15 mouse cellular contexts compared by ENCODE assay signal in genomic region chr17:65743664-65744330, GRCm38 (mm10). TPM values are rescaled to one million over a fixed set of nuclear protein-coding genes. Genes with fewer than 3 reads are reported as not detected.
A peak's percentile ranks its signal among the peaks of the same experiment; 100 is the strongest.
DNase-seq lines count a peak whose midpoint lies in the region; ATAC-seq and TF ChIP-seq lines count a peak whose summit lies in the region.
"Had no signal": no experiment of that assay in that cellular context is flagged by ENCODE, and none has a peak within 500 bp of the region (broad histone marks: within the 10 kb centered on the region; RNA-seq: fewer than 3 reads in every experiment).

No protein-coding gene starts in this region.

- peaks cover 3% of the 10 kb centered on the region; the same call in 1 of the 2 replicates for H3K9me3 ChIP-seq in forebrain, postnatal 0 days (ENCODE audit: low read length)
- no peaks in the 10 kb centered on the region for H3K9me3 ChIP-seq in midbrain, embryonic 14.5 days (ENCODE audit: control insufficient read depth, low read length)
- H3K9me3 ChIP-seq: embryonic facial prominence, embryonic 12.5 days had no signal

- 0 out of 2 replicates have a peak, but pooled peaks have one; percentile 19 for ATAC-seq in forebrain, postnatal 0 days
- no peak for ATAC-seq in midbrain, embryonic 14.5 days (ENCODE audit: low FRiP score, low TSS enrichment)
- no peak for ATAC-seq in monocyte, adult 5-6 weeks (replicated peaks; ENCODE audit: insufficient number of reproducible peaks, low FRiP score, low TSS enrichment, poor library complexity, severe bottlenecking)
- ATAC-seq: activated CD4-positive, CD25-positive, alpha-beta regulatory T cell, adult 4 months had no signal

- TF ChIP-seq CTCF in forebrain, postnatal 0 days (IDR thresholded peaks at IDR 0.05; ENCODE audit: low read depth): no peak

- peak; percentile 36 for DNase-seq in layer of hippocampus, adult 9-11 months
- DNase-seq in layer of hippocampus, postnatal 25 days (ENCODE audit: extremely low spot score in 1 of 2, low spot score in 1 of 2): no peak
- peak; percentile 65 for DNase-seq in R1 (ENCODE audit: low read depth, low spot score)
- no peak for DNase-seq in forebrain, postnatal 0 days
- DNase-seq in midbrain, embryonic 14.5 days: no peak
- DNase-seq in right cerebral cortex, adult 2 months (ENCODE audit: low spot score in 2 of 2): no peak
- no peak for DNase-seq in kidney, postnatal 4 days
- DNase-seq: cerebellum, adult 9-10 months; heart, adult 2 months; kidney, postnatal 10 days; lung, embryonic 14.5 days; thymus, adult 2 months had no signal

- no peak overlapping the region for H3K9ac ChIP-seq in forebrain, postnatal 0 days
- no peak overlapping the region for H3K9ac ChIP-seq in midbrain, embryonic 14.5 days (replicated peaks; ENCODE audit: low read length)
- H3K9ac ChIP-seq: embryonic facial prominence, embryonic 12.5 days; lung, embryonic 14.5 days had no signal

- H3K4me3 ChIP-seq in forebrain, postnatal 0 days (ENCODE audit: low read depth, low read length): no peak overlapping the region
- H3K4me3 ChIP-seq in midbrain, embryonic 14.5 days (replicated peaks; ENCODE audit: low read depth, low read length): no peak overlapping the region
- H3K4me3 ChIP-seq: embryonic facial prominence, embryonic 12.5 days; heart, adult 2 months had no signal

- no peak overlapping the region for H3K4me2 ChIP-seq in forebrain, postnatal 0 days (ENCODE audit: low read depth)
- H3K4me2 ChIP-seq in midbrain, embryonic 14.5 days (ENCODE audit: low read length): no peak overlapping the region
- H3K4me2 ChIP-seq: embryonic facial prominence, embryonic 12.5 days; lung, embryonic 14.5 days had no signal

- peaks cover 7% of the 10 kb centered on the region; the same call in 1 of the 2 replicates for H3K4me1 ChIP-seq in forebrain, postnatal 0 days (ENCODE audit: insufficient read depth)
- H3K4me1 ChIP-seq in midbrain, embryonic 14.5 days (ENCODE audit: control insufficient read depth, insufficient read depth, low read length): peaks cover 19% of the 10 kb centered on the region
- H3K4me1 ChIP-seq: embryonic facial prominence, embryonic 12.5 days had no signal

- no peaks in the 10 kb centered on the region for H3K27me3 ChIP-seq in forebrain, postnatal 0 days (ENCODE audit: insufficient read depth, low read length)
- no peaks in the 10 kb centered on the region for H3K27me3 ChIP-seq in midbrain, embryonic 14.5 days (ENCODE audit: control insufficient read depth, insufficient read depth, low read length)
- H3K27me3 ChIP-seq: embryonic facial prominence, embryonic 12.5 days had no signal

- H3K27ac ChIP-seq in forebrain, postnatal 0 days (ENCODE audit: low read depth, low read length): no peak overlapping the region
- H3K27ac ChIP-seq in midbrain, embryonic 14.5 days (replicated peaks; ENCODE audit: low read depth, low read length): 0 out of 2 replicates have a peak overlapping the region, but pooled peaks have one; percentile 20
- H3K27ac ChIP-seq: embryonic facial prominence, embryonic 12.5 days; heart, adult 2 months had no signal

- WGBS in forebrain, postnatal 0 days: 75% methylated on average over 11 of the region's 11 CpGs
- 79% methylated on average over 11 of the region's 11 CpGs for WGBS in midbrain, embryonic 14.5 days

- no peaks in the 10 kb centered on the region for H3K36me3 ChIP-seq in forebrain, postnatal 0 days (ENCODE audit: insufficient read depth)
- H3K36me3 ChIP-seq in midbrain, embryonic 14.5 days (ENCODE audit: control insufficient read depth, insufficient read depth, low read length): no peaks in the 10 kb centered on the region

RNA-seq across cellular contexts. Expression of gene Rab31, which starts 28.8 kb away (rescaled TPM):
- total RNA-seq in layer of hippocampus, postnatal 25 days (2021): 10 to 100 TPM; 55.7 to 59.0 TPM
- 92.8 and 110 TPM in 2 replicates for total RNA-seq in forebrain, postnatal 0 days (2014; rRNA removed)
- polyA plus RNA-seq in forebrain, postnatal 0 days (2015; fragmentation: Nextera tagmentation; extraction: Ambion mirVana): 74.0 and 79.3 TPM in 2 replicates
- polyA plus RNA-seq in midbrain, embryonic 14.5 days (2014; fragmentation: Nextera tagmentation; extraction: Ambion mirVana): 67.8 and 90.2 TPM in 2 replicates
- 51.0 to 80.4 TPM (median 75.8 TPM) in 3 replicates for total RNA-seq in monocyte, adult 5-6 weeks (2017)

RNA-seq across cellular contexts. Expression of gene Ppp4r1, which starts 38.6 kb away (rescaled TPM):
- total RNA-seq in layer of hippocampus, postnatal 25 days (2021): 10 to 100 TPM; 27.3 to 34.3 TPM
- total RNA-seq in forebrain, postnatal 0 days (2014; rRNA removed): 51.0 and 59.2 TPM in 2 replicates
- 20.7 and 28.7 TPM in 2 replicates for polyA plus RNA-seq in forebrain, postnatal 0 days (2015; fragmentation: Nextera tagmentation; extraction: Ambion mirVana)
- 45.0 and 54.0 TPM in 2 replicates for polyA plus RNA-seq in midbrain, embryonic 14.5 days (2014; fragmentation: Nextera tagmentation; extraction: Ambion mirVana)
- 81.9 to 108 TPM (median 105 TPM) in 3 replicates for total RNA-seq in monocyte, adult 5-6 weeks (2017)

Comparison
In these comparisons a context has a peak if more than half of its experiments do, and no peak if none do; other contexts are left out.
1. DNase-seq: peak in layer of hippocampus, adult 9-11 months (single experiment) and R1 (single experiment); none in layer of hippocampus, postnatal 25 days (0 of 2), forebrain, postnatal 0 days (single experiment), midbrain, embryonic 14.5 days (single experiment), right cerebral cortex, adult 2 months (0 of 2) and kidney, postnatal 4 days (0 of 2).